Mouse (Mus musculus): ENCODE results near the gene Capn5. TPM values are rescaled to one million over a fixed set of nuclear protein-coding genes. Genes with fewer than 3 reads are reported as not detected.

Gene Capn5
- polyA plus RNA-seq (2011; ENCODE audit: insufficient read depth, insufficient read length, low read depth, missing spikeins) = 16.9 and 17.0 TPM in 2 replicates

GRCm38 (mm10) chr7:98177929-98178559 is at the start of gene Capn5:
Capn5 (minus strand) TSS chr7:98178274.
- Histone ChIP-seq H3K9me3 (replicated peaks; ENCODE audit: control insufficient read depth, insufficient read depth, low read length, poor library complexity, severe bottlenecking) (no peaks in the 10 kb centered on the region), H3K4me1 (ENCODE audit: control insufficient read depth, insufficient read depth, low read length) (peaks cover 5% of the 10 kb centered on the region), H3K36me3 (ENCODE audit: control insufficient read depth, insufficient read depth, low read length, poor library complexity, severe bottlenecking) (no peaks in the 10 kb centered on the region), H3K27ac (ENCODE audit: insufficient read depth, low read length) (0 out of 2 replicates have a peak within 1 kb of the TSS, but pooled peaks have one; percentile 45), H3K27me3 (ENCODE audit: control insufficient read depth, insufficient read depth, low read length, poor library complexity, severe bottlenecking) (no peaks in the 10 kb centered on the region), H3K9ac (ENCODE audit: low read depth, poor library complexity, severe bottlenecking) (peak within 1 kb of the TSS; percentile 44), H3K4me3 (ENCODE audit: low read depth, low read length) (peak within 1 kb of the TSS; percentile 97)
- TF ChIP-seq EP300 (IDR thresholded peaks at IDR 0.05; ENCODE audit: insufficient read depth, low read depth, low read length) = 0 out of 2 replicates have a peak, but pooled peaks have one; percentile 17
- no peak for TF ChIP-seq POLR2A (IDR thresholded peaks at IDR 0.05; ENCODE audit: insufficient read depth, low read length)
- TF ChIP-seq CTCF (IDR thresholded peaks at IDR 0.05; ENCODE audit: low read depth, low read length) = peak; percentile 19

- Histone ChIP-seq H3K27me3 (ENCODE audit: control insufficient read depth, insufficient read depth, low read length, poor library complexity, severe bottlenecking) (no peaks in the 10 kb centered on the region), H3K4me1 (ENCODE audit: control insufficient read depth, insufficient read depth, low read length) (no peaks in the 10 kb centered on the region), H3K36me3 (ENCODE audit: control insufficient read depth, insufficient read depth, low read length, poor library complexity, severe bottlenecking) (no peaks in the 10 kb centered on the region), H3K9me3 (replicated peaks; ENCODE audit: control insufficient read depth, insufficient read depth, low read length, poor library complexity, severe bottlenecking) (no peaks in the 10 kb centered on the region), H3K27ac (ENCODE audit: insufficient read depth, low read length) (no peak overlapping the region), H3K9ac (ENCODE audit: low read depth, poor library complexity, severe bottlenecking) (no peak overlapping the region), H3K4me3 (ENCODE audit: low read depth, low read length) (no peak overlapping the region)
- TF ChIP-seq CTCF (IDR thresholded peaks at IDR 0.05; ENCODE audit: low read depth, low read length) (no peak), EP300 (IDR thresholded peaks at IDR 0.05; ENCODE audit: insufficient read depth, low read depth, low read length) (no peak), POLR2A (IDR thresholded peaks at IDR 0.05; ENCODE audit: insufficient read depth, low read length) (no peak)
Observed at GRCm38 (mm10) chr7:98223796-98224195, 45.7 kb upstream of the Capn5 start.

GRCm38 (mm10) chr7:98216713-98217112 is 38.6 kb upstream of the Capn5 start:
- Histone ChIP-seq H3K4me1 (ENCODE audit: control insufficient read depth, insufficient read depth, low read length) (no peaks in the 10 kb centered on the region), H3K4me3 (ENCODE audit: low read depth, low read length) (no peak overlapping the region), H3K36me3 (ENCODE audit: control insufficient read depth, insufficient read depth, low read length, poor library complexity, severe bottlenecking) (no peaks in the 10 kb centered on the region), H3K9ac (ENCODE audit: low read depth, poor library complexity, severe bottlenecking) (no peak overlapping the region), H3K27me3 (ENCODE audit: control insufficient read depth, insufficient read depth, low read length, poor library complexity, severe bottlenecking) (no peaks in the 10 kb centered on the region), H3K9me3 (replicated peaks; ENCODE audit: control insufficient read depth, insufficient read depth, low read length, poor library complexity, severe bottlenecking) (no peaks in the 10 kb centered on the region), H3K27ac (ENCODE audit: insufficient read depth, low read length) (no peak overlapping the region)
- no peak for TF ChIP-seq POLR2A (IDR thresholded peaks at IDR 0.05; ENCODE audit: insufficient read depth, low read length)
- TF ChIP-seq CTCF (IDR thresholded peaks at IDR 0.05; ENCODE audit: low read depth, low read length) = no peak
- TF ChIP-seq EP300 (IDR thresholded peaks at IDR 0.05; ENCODE audit: insufficient read depth, low read depth, low read length) = no peak

GRCm38 (mm10) chr7:98202946-98203345 is 24.9 kb upstream of the Capn5 start:
- H3K36me3 ChIP-seq (ENCODE audit: control insufficient read depth, insufficient read depth, low read length, poor library complexity, severe bottlenecking) = no peaks in the 10 kb centered on the region
- H3K27me3 ChIP-seq (ENCODE audit: control insufficient read depth, insufficient read depth, low read length, poor library complexity, severe bottlenecking) = no peaks in the 10 kb centered on the region
- no peak overlapping the region for H3K4me3 ChIP-seq (ENCODE audit: low read depth, low read length)
- H3K27ac ChIP-seq (ENCODE audit: insufficient read depth, low read length) = no peak overlapping the region
- no peak overlapping the region for H3K9ac ChIP-seq (ENCODE audit: low read depth, poor library complexity, severe bottlenecking)
- no peaks in the 10 kb centered on the region for H3K9me3 ChIP-seq (replicated peaks; ENCODE audit: control insufficient read depth, insufficient read depth, low read length, poor library complexity, severe bottlenecking)
- no peaks in the 10 kb centered on the region for H3K4me1 ChIP-seq (ENCODE audit: control insufficient read depth, insufficient read depth, low read length)
- no peak for TF ChIP-seq CTCF (IDR thresholded peaks at IDR 0.05; ENCODE audit: low read depth, low read length)
- TF ChIP-seq POLR2A (IDR thresholded peaks at IDR 0.05; ENCODE audit: insufficient read depth, low read length) = no peak
- no peak for TF ChIP-seq EP300 (IDR thresholded peaks at IDR 0.05; ENCODE audit: insufficient read depth, low read depth, low read length)

- Histone ChIP-seq H3K9me3 (replicated peaks; ENCODE audit: control insufficient read depth, insufficient read depth, low read length, poor library complexity, severe bottlenecking) (no peaks in the 10 kb centered on the region), H3K4me1 (ENCODE audit: control insufficient read depth, insufficient read depth, low read length) (no peaks in the 10 kb centered on the region), H3K9ac (ENCODE audit: low read depth, poor library complexity, severe bottlenecking) (no peak overlapping the region), H3K27ac (ENCODE audit: insufficient read depth, low read length) (no peak overlapping the region), H3K27me3 (ENCODE audit: control insufficient read depth, insufficient read depth, low read length, poor library complexity, severe bottlenecking) (no peaks in the 10 kb centered on the region), H3K4me3 (ENCODE audit: low read depth, low read length) (no peak overlapping the region), H3K36me3 (ENCODE audit: control insufficient read depth, insufficient read depth, low read length, poor library complexity, severe bottlenecking) (no peaks in the 10 kb centered on the region)
- TF ChIP-seq EP300 (IDR thresholded peaks at IDR 0.05; ENCODE audit: insufficient read depth, low read depth, low read length) (no peak), POLR2A (IDR thresholded peaks at IDR 0.05; ENCODE audit: insufficient read depth, low read length) (no peak), CTCF (IDR thresholded peaks at IDR 0.05; ENCODE audit: low read depth, low read length) (no peak)
Observed at GRCm38 (mm10) chr7:98201493-98202028, 23.5 kb upstream of the Capn5 start.

DNA sequence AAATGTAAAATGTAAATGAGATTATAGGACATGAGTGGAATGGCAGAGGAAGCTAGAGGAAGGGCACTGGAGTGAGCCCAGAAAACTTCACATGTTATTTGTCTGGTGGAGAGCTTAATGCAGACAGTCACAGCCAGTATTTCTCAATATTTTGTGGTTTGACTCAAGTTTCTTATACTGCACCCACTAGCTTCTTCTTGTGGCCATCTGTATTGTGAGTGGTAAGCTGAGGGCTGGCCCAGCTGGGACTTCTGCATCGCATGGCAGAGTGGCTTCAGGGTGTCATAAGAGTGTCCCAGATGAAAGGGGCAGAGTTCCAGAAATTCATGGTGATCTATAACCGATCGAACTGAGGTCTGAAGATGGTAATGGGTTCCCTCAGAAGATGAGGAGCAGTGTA is 22.3 kb upstream of the Capn5 start:
- Histone ChIP-seq H3K36me3 (ENCODE audit: control insufficient read depth, insufficient read depth, low read length, poor library complexity, severe bottlenecking) (no peaks in the 10 kb centered on the region), H3K27ac (ENCODE audit: insufficient read depth, low read length) (no peak overlapping the region), H3K4me3 (ENCODE audit: low read depth, low read length) (no peak overlapping the region), H3K9ac (ENCODE audit: low read depth, poor library complexity, severe bottlenecking) (no peak overlapping the region), H3K4me1 (ENCODE audit: control insufficient read depth, insufficient read depth, low read length) (no peaks in the 10 kb centered on the region), H3K27me3 (ENCODE audit: control insufficient read depth, insufficient read depth, low read length, poor library complexity, severe bottlenecking) (no peaks in the 10 kb centered on the region), H3K9me3 (replicated peaks; ENCODE audit: control insufficient read depth, insufficient read depth, low read length, poor library complexity, severe bottlenecking) (no peaks in the 10 kb centered on the region)
- TF ChIP-seq EP300 (IDR thresholded peaks at IDR 0.05; ENCODE audit: insufficient read depth, low read depth, low read length) (no peak), CTCF (IDR thresholded peaks at IDR 0.05; ENCODE audit: low read depth, low read length) (no peak), POLR2A (IDR thresholded peaks at IDR 0.05; ENCODE audit: insufficient read depth, low read length) (no peak)
